Mouse (Mus musculus) spleen, adult 12 weeks (tissue): ENCODE results near the gene Fam189a2.

Source experiments
- DNase-seq: peaks from one replicate; pipeline ENCODE4 v3.0.0; 2022; ENCODE audit warnings: low spot score

Fam189a2 gene

GRCm38 (mm10) chr19:23941422-23941949 is 89.3 kb downstream of the Fam189a2 start:
- DNase-seq, result no peak

GRCm38 (mm10) chr19:23930826-23931225 is 100.0 kb downstream of the Fam189a2 start:
- no peak for DNase-seq

- DNase-seq, result no peak
Observed at GRCm38 (mm10) chr19:23925541-23925940, 105.3 kb downstream of the Fam189a2 start.

GRCm38 (mm10) chr19:23924791-23925190 is 106.0 kb downstream of the Fam189a2 start:
- no peak for DNase-seq

GRCm38 (mm10) chr19:23924057-23924456 is 106.8 kb downstream of the Fam189a2 start:
- DNase-seq, result no peak
